Mouse (Mus musculus): ENCODE results near the gene Tbc1d1. TPM values are rescaled to one million over a fixed set of nuclear protein-coding genes. Genes with fewer than 3 reads are reported as not detected.
A peak's percentile ranks its signal among the peaks of the same experiment; 100 is the strongest.

Tbc1d1 gene
- polyA plus RNA-seq, 1 experiment from 2014 or later, result 39.9 TPM

DNA sequence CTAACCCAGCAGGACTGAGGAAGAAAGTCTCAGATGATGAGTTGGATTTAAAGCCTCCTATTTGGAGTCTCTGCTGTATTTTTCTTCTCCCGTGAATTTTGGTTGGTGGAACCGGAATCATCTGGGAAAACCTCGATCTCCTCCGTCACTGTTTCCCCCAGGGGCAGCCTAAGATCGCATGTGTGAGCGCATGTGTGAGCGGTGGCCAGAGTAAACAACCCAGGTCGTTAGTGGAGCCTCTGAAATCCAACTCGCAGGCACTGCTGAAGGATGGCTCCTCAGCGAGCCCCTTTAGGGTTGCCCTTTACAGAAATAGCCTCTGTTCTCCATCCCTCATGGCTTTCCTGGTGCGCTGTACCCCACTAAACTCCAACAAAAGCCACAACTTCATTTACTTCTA lies 37.2 kb downstream of the Tbc1d1 start:
- Histone ChIP-seq H3K27me3 (ENCODE audit: control insufficient read depth, insufficient read depth, low read length) (no peaks in the 10 kb centered on the region), H3K9me3 (ENCODE audit: control insufficient read depth, low read length) (peaks cover 11% of the 10 kb centered on the region; the same call in 1 of the 2 replicates), H3K36me3 (ENCODE audit: control insufficient read depth, insufficient read depth, low read length) (no peaks in the 10 kb centered on the region), H3K27ac (ENCODE audit: low read depth, low read length) (no peak overlapping the region), H3K4me2 (replicated peaks; ENCODE audit: low read depth, low read length) (peak overlapping the region; percentile 21; the same call in 1 of the 2 replicates), H3K4me1 (ENCODE audit: control insufficient read depth, insufficient read depth, low read length) (0 out of 2 replicates have a peak, but pooled peaks cover 3% of the 10 kb centered on the region), H3K9ac (ENCODE audit: low read depth, low read length) (no peak overlapping the region), H3K4me3 (ENCODE audit: low read length) (no peak overlapping the region; the same call in 1 of the 2 replicates)
- ATAC-seq (ENCODE audit: low FRiP score, low TSS enrichment), result peak; percentile 43; the same call in 1 of the 2 replicates
- WGBS, result 14% methylated on average over 11 of the region's 11 CpGs

DNA sequence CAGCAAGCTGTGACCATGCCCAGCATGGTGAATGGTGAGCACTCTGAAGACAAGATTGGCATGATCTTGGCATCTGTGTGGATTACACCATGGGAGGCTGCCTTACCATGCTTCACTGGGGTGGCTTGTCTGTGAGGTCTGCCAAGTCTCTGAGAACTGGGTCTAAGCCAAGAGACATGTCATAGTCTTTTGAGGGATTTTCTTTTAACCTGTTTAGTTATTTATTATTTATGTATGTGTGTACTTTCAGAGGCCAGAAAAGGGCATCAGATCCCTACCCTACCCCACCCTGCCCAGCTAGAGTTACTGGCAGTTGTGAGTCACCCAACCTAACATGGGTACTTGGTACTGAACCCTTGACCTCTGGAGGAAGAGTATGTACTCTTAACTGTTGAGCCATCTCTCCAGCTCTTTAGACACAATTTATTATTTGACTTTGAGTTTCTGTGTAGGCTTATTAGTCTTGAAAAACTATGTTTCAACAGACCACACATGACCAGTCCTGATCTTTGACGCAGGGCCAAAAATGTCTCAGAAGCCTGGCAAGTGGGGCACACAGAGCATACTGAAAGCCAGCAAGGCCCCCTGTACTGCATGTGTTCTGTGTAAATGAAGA lies 40.3 kb downstream of the Tbc1d1 start:
- Histone ChIP-seq H3K4me3 (ENCODE audit: low read length) (no peak overlapping the region), H3K27me3 (ENCODE audit: control insufficient read depth, insufficient read depth, low read length) (no peaks in the 10 kb centered on the region), H3K27ac (ENCODE audit: low read depth, low read length) (no peak overlapping the region; the same call in 1 of the 2 replicates), H3K36me3 (ENCODE audit: control insufficient read depth, insufficient read depth, low read length) (no peaks in the 10 kb centered on the region), H3K4me2 (replicated peaks; ENCODE audit: low read depth, low read length) (no peak overlapping the region), H3K9ac (ENCODE audit: low read depth, low read length) (no peak overlapping the region), H3K4me1 (ENCODE audit: control insufficient read depth, insufficient read depth, low read length) (0 out of 2 replicates have a peak, but pooled peaks cover 3% of the 10 kb centered on the region), H3K9me3 (ENCODE audit: control insufficient read depth, low read length) (peaks cover 6% of the 10 kb centered on the region; the same call in 1 of the 2 replicates)
- 97% methylated on average over 1 of the region's 1 CpGs for WGBS
- ATAC-seq (ENCODE audit: low FRiP score, low TSS enrichment), result no peak

DNA sequence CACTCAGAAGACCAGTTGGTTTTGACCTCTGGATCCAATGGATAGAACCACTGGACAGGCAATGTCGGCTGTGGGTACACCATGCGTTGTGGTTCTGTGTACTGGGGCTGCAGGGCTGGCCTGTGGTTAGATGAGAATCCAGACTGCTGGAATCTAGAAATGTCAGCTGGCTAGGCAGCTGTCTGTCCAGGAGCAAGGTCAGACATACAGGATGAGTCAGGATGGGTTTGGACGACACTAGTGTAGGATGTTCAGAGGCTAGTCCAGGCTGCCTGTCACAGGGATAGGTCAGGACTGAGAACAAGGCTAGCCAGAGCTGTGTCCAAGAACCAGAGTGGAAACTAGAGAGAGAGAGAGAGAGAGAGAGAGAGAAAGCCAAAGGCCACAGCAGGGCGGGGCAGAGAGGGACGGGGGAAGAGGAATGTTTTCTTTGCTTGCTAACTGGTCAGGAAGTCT lies 40.8 kb downstream of the Tbc1d1 start:
- WGBS, result 52% methylated on average over 5 of the region's 5 CpGs
- Histone ChIP-seq H3K27ac (ENCODE audit: low read depth, low read length) (no peak overlapping the region; the same call in 1 of the 2 replicates), H3K36me3 (ENCODE audit: control insufficient read depth, insufficient read depth, low read length) (no peaks in the 10 kb centered on the region), H3K9ac (ENCODE audit: low read depth, low read length) (no peak overlapping the region), H3K4me3 (ENCODE audit: low read length) (no peak overlapping the region), H3K4me1 (ENCODE audit: control insufficient read depth, insufficient read depth, low read length) (0 out of 2 replicates have a peak, but pooled peaks cover 3% of the 10 kb centered on the region), H3K27me3 (ENCODE audit: control insufficient read depth, insufficient read depth, low read length) (no peaks in the 10 kb centered on the region), H3K9me3 (ENCODE audit: control insufficient read depth, low read length) (peaks cover under 1% of the 10 kb centered on the region; the same call in 1 of the 2 replicates), H3K4me2 (replicated peaks; ENCODE audit: low read depth, low read length) (no peak overlapping the region)
- ATAC-seq (ENCODE audit: low FRiP score, low TSS enrichment), result peak; percentile 68

DNA sequence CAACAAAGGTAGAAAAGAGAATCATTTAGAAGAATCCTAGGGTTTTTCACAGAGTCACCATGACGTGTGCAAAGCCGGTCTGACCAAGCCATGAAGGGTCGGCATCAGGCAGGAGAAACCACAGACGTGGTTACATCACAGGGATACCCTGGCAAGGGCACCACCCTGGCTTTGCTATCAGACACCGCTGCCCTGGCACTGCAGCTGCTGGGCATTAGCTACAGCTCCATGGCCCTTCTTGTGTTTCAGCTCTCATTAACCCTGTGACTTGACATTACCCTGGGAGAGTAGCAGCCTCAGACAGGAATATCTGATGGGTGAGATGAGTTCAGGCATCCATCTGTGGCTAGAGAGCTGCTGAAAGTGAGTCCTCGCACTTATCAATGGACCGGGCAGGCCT lies 42.5 kb downstream of the Tbc1d1 start:
- Histone ChIP-seq H3K4me3 (ENCODE audit: low read length) (no peak overlapping the region), H3K4me2 (replicated peaks; ENCODE audit: low read depth, low read length) (no peak overlapping the region), H3K27me3 (ENCODE audit: control insufficient read depth, insufficient read depth, low read length) (no peaks in the 10 kb centered on the region), H3K9me3 (ENCODE audit: control insufficient read depth, low read length) (no peaks in the 10 kb centered on the region), H3K9ac (ENCODE audit: low read depth, low read length) (no peak overlapping the region), H3K36me3 (ENCODE audit: control insufficient read depth, insufficient read depth, low read length) (no peaks in the 10 kb centered on the region), H3K4me1 (ENCODE audit: control insufficient read depth, insufficient read depth, low read length) (no peaks in the 10 kb centered on the region), H3K27ac (ENCODE audit: low read depth, low read length) (no peak overlapping the region)
- WGBS, result 77% methylated on average over 7 of the region's 7 CpGs
- ATAC-seq (ENCODE audit: low FRiP score, low TSS enrichment), result no peak

DNA sequence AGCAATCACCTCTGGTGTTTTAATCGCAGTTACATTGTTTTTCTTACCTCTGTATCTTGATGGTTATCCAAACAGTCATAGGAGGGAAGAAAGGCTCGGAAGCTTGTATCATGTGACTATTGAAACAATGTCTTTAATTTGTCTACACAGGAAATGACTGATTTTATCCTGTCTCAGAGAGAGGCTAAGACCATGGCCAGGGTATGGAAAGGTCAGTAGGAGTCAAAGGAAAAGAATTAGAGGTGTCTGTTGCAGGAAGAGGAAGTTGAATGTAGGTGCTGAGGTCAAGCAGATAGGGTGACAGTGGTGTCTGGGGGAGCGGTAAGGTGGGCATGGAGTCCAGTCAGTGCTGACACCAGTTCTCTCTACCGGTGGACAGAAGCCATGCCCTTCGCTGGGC lies 45.0 kb downstream of the Tbc1d1 start:
- no peak for ATAC-seq (ENCODE audit: low FRiP score, low TSS enrichment)
- Histone ChIP-seq H3K36me3 (ENCODE audit: control insufficient read depth, insufficient read depth, low read length) (no peaks in the 10 kb centered on the region), H3K27ac (ENCODE audit: low read depth, low read length) (no peak overlapping the region), H3K9me3 (ENCODE audit: control insufficient read depth, low read length) (no peaks in the 10 kb centered on the region), H3K9ac (ENCODE audit: low read depth, low read length) (no peak overlapping the region), H3K27me3 (ENCODE audit: control insufficient read depth, insufficient read depth, low read length) (no peaks in the 10 kb centered on the region), H3K4me2 (replicated peaks; ENCODE audit: low read depth, low read length) (no peak overlapping the region), H3K4me3 (ENCODE audit: low read length) (no peak overlapping the region), H3K4me1 (ENCODE audit: control insufficient read depth, insufficient read depth, low read length) (no peaks in the 10 kb centered on the region)
- 27% methylated on average over 5 of the region's 5 CpGs for WGBS

DNA sequence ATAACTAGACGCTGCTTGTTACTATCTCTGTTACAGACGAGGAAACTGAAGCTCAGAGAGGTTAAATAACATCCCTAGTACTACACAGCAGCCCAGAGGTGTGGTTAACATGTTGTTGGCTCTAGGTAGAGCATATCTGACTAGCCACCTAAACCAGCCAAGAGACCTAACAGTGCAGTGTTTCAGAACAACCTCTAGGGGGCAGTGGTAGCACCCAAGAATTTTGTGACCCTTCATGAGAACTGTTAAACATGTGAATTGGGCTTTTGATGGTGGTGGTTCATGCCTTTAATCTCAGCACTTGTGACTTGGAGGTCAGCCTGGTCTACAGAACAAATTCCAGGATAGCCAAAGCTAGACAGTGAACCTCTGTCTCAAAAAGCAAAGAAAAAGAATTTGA lies 46.2 kb downstream of the Tbc1d1 start:
- Histone ChIP-seq H3K4me2 (replicated peaks; ENCODE audit: low read depth, low read length) (no peak overlapping the region), H3K9ac (ENCODE audit: low read depth, low read length) (no peak overlapping the region), H3K27ac (ENCODE audit: low read depth, low read length) (no peak overlapping the region), H3K36me3 (ENCODE audit: control insufficient read depth, insufficient read depth, low read length) (no peaks in the 10 kb centered on the region), H3K27me3 (ENCODE audit: control insufficient read depth, insufficient read depth, low read length) (no peaks in the 10 kb centered on the region), H3K4me1 (ENCODE audit: control insufficient read depth, insufficient read depth, low read length) (no peaks in the 10 kb centered on the region), H3K9me3 (ENCODE audit: control insufficient read depth, low read length) (no peaks in the 10 kb centered on the region), H3K4me3 (ENCODE audit: low read length) (no peak overlapping the region)
- ATAC-seq (ENCODE audit: low FRiP score, low TSS enrichment), result no peak
- 40% methylated on average over 2 of the region's 2 CpGs for WGBS

DNA sequence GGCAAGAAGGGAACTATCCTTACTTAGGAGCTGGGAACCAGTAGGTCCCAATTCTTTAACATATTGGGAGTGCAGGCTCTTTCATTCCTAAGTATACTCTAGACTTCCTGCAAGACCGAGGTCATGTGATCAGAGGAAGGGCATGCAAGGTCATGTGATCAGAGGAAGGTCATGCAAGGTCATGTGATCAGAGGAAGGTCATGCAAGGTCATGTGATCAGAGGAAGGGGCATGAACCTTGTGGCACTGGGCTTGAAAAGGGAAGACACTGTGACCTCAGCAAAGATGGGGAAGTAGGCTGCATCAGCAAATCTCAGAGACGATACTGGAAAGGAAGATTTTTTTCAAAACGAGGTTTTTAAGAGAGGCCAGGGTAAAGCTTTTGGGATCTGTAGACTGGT lies 49.5 kb downstream of the Tbc1d1 start:
- no peak overlapping the region for H3K4me2 ChIP-seq (replicated peaks; ENCODE audit: low read depth, low read length)

DNA sequence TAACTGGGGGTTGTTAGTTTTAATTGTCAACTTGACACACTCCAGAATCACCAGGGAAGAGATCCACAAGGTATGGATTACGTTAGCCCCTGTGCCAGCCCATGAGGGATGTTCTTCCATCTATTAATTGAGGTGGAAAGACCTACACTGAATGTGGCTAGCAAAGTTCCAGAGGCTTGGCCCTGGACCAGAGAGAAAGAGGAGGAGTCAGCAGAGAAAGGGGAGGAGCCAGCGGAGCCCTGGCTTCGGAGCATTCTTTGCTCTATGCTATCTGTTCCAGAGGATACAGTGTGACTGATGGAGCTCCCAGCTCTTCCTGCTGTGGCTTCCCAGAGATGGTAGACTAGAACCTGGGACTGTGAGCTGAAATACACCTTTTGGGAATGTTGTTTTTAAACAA lies 50.3 kb downstream of the Tbc1d1 start:
- Histone ChIP-seq H3K4me1 (ENCODE audit: control insufficient read depth, insufficient read depth, low read length) (no peaks in the 10 kb centered on the region), H3K9me3 (ENCODE audit: control insufficient read depth, low read length) (no peaks in the 10 kb centered on the region), H3K36me3 (ENCODE audit: control insufficient read depth, insufficient read depth, low read length) (no peaks in the 10 kb centered on the region), H3K27me3 (ENCODE audit: control insufficient read depth, insufficient read depth, low read length) (no peaks in the 10 kb centered on the region), H3K4me3 (ENCODE audit: low read length) (no peak overlapping the region), H3K27ac (ENCODE audit: low read depth, low read length) (no peak overlapping the region), H3K4me2 (replicated peaks; ENCODE audit: low read depth, low read length) (no peak overlapping the region), H3K9ac (ENCODE audit: low read depth, low read length) (no peak overlapping the region)
- 71% methylated on average over 3 of the region's 3 CpGs for WGBS
- ATAC-seq (ENCODE audit: low FRiP score, low TSS enrichment), result peak; percentile 41; the same call in 1 of the 2 replicates

More for the DNA sequence above, 49.5 kb downstream of the Tbc1d1 start:
- Histone ChIP-seq H3K27me3 (ENCODE audit: control insufficient read depth, insufficient read depth, low read length) (no peaks in the 10 kb centered on the region), H3K9ac (ENCODE audit: low read depth, low read length) (no peak overlapping the region), H3K36me3 (ENCODE audit: control insufficient read depth, insufficient read depth, low read length) (no peaks in the 10 kb centered on the region), H3K27ac (ENCODE audit: low read depth, low read length) (no peak overlapping the region), H3K4me3 (ENCODE audit: low read length) (no peak overlapping the region), H3K9me3 (ENCODE audit: control insufficient read depth, low read length) (no peaks in the 10 kb centered on the region), H3K4me1 (ENCODE audit: control insufficient read depth, insufficient read depth, low read length) (no peaks in the 10 kb centered on the region)
- no peak for ATAC-seq (ENCODE audit: low FRiP score, low TSS enrichment)
- WGBS, result 73% methylated on average over 3 of the region's 3 CpGs

DNA sequence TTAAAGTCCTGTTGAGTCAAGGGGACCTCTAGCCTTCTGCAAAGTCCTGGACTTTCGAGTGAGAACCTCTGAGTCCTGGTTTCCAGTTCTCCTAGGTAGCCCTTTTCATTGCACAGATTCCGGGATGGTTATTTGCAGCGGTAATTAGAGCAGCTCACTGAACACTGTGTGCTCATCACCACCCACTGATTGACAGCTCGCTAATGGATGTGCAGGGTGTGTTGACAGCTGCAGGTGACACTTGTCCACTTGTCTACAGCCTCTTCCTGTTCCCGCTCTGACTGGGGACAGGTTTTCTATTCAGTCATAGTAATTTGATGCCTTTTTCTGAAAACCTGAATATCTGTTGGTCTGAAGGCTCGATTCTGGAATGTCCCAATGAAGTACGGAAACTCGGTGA lies 50.8 kb downstream of the Tbc1d1 start:
- no peaks in the 10 kb centered on the region for H3K36me3 ChIP-seq (ENCODE audit: control insufficient read depth, insufficient read depth, low read length)
- H3K4me3 ChIP-seq (ENCODE audit: low read length), result no peak overlapping the region
- no peak overlapping the region for H3K4me2 ChIP-seq (replicated peaks; ENCODE audit: low read depth, low read length)
- H3K27ac ChIP-seq (ENCODE audit: low read depth, low read length), result no peak overlapping the region
- no peaks in the 10 kb centered on the region for H3K4me1 ChIP-seq (ENCODE audit: control insufficient read depth, insufficient read depth, low read length)
- no peaks in the 10 kb centered on the region for H3K27me3 ChIP-seq (ENCODE audit: control insufficient read depth, insufficient read depth, low read length)
- no peak overlapping the region for H3K9ac ChIP-seq (ENCODE audit: low read depth, low read length)
- no peaks in the 10 kb centered on the region for H3K9me3 ChIP-seq (ENCODE audit: control insufficient read depth, low read length)
- WGBS, result 75% methylated on average over 8 of the region's 8 CpGs
- no peak for ATAC-seq (ENCODE audit: low FRiP score, low TSS enrichment)
